Mouse (Mus musculus) forebrain, embryonic 13.5 days (tissue): ENCODE measurements around the gene Ergic1. TPM values are rescaled to one million over a fixed set of nuclear protein-coding genes. Genes with fewer than 3 reads are reported as not detected.

Experiments used
- ATAC-seq: fragments of 200-750 bp; cut with Nextera tagmentation; 2 replicates; pipeline ENCODE4 v1.8.0; 2017
- H3K27ac ChIP-seq: fragments of 300-500 bp; sonication (generic); 2 replicates; pipeline ENCODE4 v1.5.1; 2015; ENCODE audit warnings: inconsistent platforms, mild to moderate bottlenecking, moderate library complexity
- H3K27me3 ChIP-seq: fragments of 300-500 bp; sonication (generic); 2 replicates; pipeline ENCODE4 v1.6.1; 2015; ENCODE audit warnings: mild to moderate bottlenecking, inconsistent platforms
- H3K36me3 ChIP-seq: fragments of 300-500 bp; sonication (generic); 2 replicates; pipeline ENCODE4 v1.6.1; 2015; ENCODE audit warnings: mild to moderate bottlenecking, inconsistent platforms; ENCODE audit not compliant: poor library complexity, severe bottlenecking
- H3K4me1 ChIP-seq: fragments of 300-500 bp; sonication (generic); 2 replicates; pipeline ENCODE4 v1.6.1; 2015; ENCODE audit warnings: inconsistent platforms
- H3K4me2 ChIP-seq: fragments of 300-500 bp; sonication (generic); 2 replicates; pipeline ENCODE4 v1.6.1; 2015; ENCODE audit warnings: inconsistent platforms, mild to moderate bottlenecking, moderate library complexity
- H3K4me3 ChIP-seq: fragments of 300-500 bp; sonication (generic); 2 replicates; pipeline ENCODE4 v1.5.1; 2015; ENCODE audit warnings: mild to moderate bottlenecking, inconsistent platforms
- H3K9ac ChIP-seq: fragments of 300-500 bp; sonication (generic); 2 replicates; pipeline ENCODE4 v1.6.1; 2015; ENCODE audit warnings: mild to moderate bottlenecking, inconsistent platforms
- H3K9me3 ChIP-seq: fragments of 300-500 bp; sonication (generic); replicated peaks from 2 replicates; pipeline ENCODE4 v1.6.1; 2016; ENCODE audit warnings: inconsistent platforms
- WGBS: fragments of 180-500 bp; shearing (Covaris S2); methylation state at CpG from one replicate; pipeline ENCODE4 v1.1.7; 2015; 5-methylcytosine and 5-hydroxymethylcytosine counted together
- polyA plus RNA-seq: library from polyadenylated mRNA; unstranded; fragments of >200 nt; fragmentation: Nextera tagmentation; extraction: Ambion mirVana; gene quantifications from 2 replicates; pipeline ENCODE4 v1.2.1, GENCODE M21; 2015

Ergic1 gene
- polyA plus RNA-seq, 1 experiment from 2014 or later: 95.9 TPM

- no peaks in the 10 kb centered on the region for H3K4me1 ChIP-seq
- H3K4me3 ChIP-seq: no peak overlapping the region
- no peak for ATAC-seq
- H3K9ac ChIP-seq: no peak overlapping the region
- 90% methylated on average over 10 of the region's 10 CpGs for WGBS
- no peaks in the 10 kb centered on the region for H3K9me3 ChIP-seq
- H3K27ac ChIP-seq: no peak overlapping the region
- H3K36me3 ChIP-seq: peaks cover 89% of the 10 kb centered on the region
- H3K4me2 ChIP-seq: no peak overlapping the region
- H3K27me3 ChIP-seq: no peaks in the 10 kb centered on the region
Measured at GRCm38 (mm10) chr17:26624999-26625398, 63.7 kb downstream of the Ergic1 start.

- Histone ChIP-seq H3K27ac (no peak overlapping the region), H3K4me2 (no peak overlapping the region), H3K4me3 (no peak overlapping the region), H3K9ac (no peak overlapping the region), H3K27me3 (no peaks in the 10 kb centered on the region), H3K36me3 (peaks cover 90% of the 10 kb centered on the region), H3K9me3 (no peaks in the 10 kb centered on the region), H3K4me1 (no peaks in the 10 kb centered on the region)
- no peak for ATAC-seq
- 92% methylated on average over 2 of the region's 2 CpGs for WGBS
Measured at GRCm38 (mm10) chr17:26625521-26626010, 64.3 kb downstream of the Ergic1 start.

GRCm38 (mm10) chr17:26628479-26628878 lies 67.2 kb downstream of the Ergic1 start:
- 91% methylated on average over 6 of the region's 6 CpGs for WGBS
- Histone ChIP-seq H3K27ac (no peak overlapping the region), H3K9ac (no peak overlapping the region), H3K27me3 (no peaks in the 10 kb centered on the region), H3K9me3 (no peaks in the 10 kb centered on the region), H3K4me2 (no peak overlapping the region), H3K36me3 (peaks cover 98% of the 10 kb centered on the region), H3K4me1 (no peaks in the 10 kb centered on the region), H3K4me3 (no peak overlapping the region)
- no peak for ATAC-seq

- Histone ChIP-seq H3K9me3 (no peaks in the 10 kb centered on the region), H3K4me2 (no peak overlapping the region), H3K9ac (no peak overlapping the region), H3K27me3 (no peaks in the 10 kb centered on the region), H3K36me3 (peaks cover 98% of the 10 kb centered on the region), H3K27ac (no peak overlapping the region), H3K4me3 (no peak overlapping the region), H3K4me1 (no peaks in the 10 kb centered on the region)
- ATAC-seq: no peak
- 99% methylated on average over 3 of the region's 3 CpGs for WGBS
Measured at GRCm38 (mm10) chr17:26628936-26629335, 67.6 kb downstream of the Ergic1 start.

GRCm38 (mm10) chr17:26631811-26632327 lies 70.6 kb downstream of the Ergic1 start:
- Histone ChIP-seq H3K9ac (no peak overlapping the region), H3K36me3 (peaks cover 98% of the 10 kb centered on the region), H3K9me3 (no peaks in the 10 kb centered on the region), H3K4me3 (no peak overlapping the region), H3K27me3 (no peaks in the 10 kb centered on the region), H3K4me2 (no peak overlapping the region), H3K27ac (no peak overlapping the region), H3K4me1 (no peaks in the 10 kb centered on the region)
- ATAC-seq: no peak
- WGBS: 87% methylated on average over 8 of the region's 8 CpGs

GRCm38 (mm10) chr17:26633186-26633585 lies 71.9 kb downstream of the Ergic1 start:
- Histone ChIP-seq H3K4me2 (no peak overlapping the region), H3K4me3 (no peak overlapping the region), H3K27ac (no peak overlapping the region), H3K27me3 (no peaks in the 10 kb centered on the region), H3K4me1 (no peaks in the 10 kb centered on the region), H3K9ac (no peak overlapping the region), H3K9me3 (no peaks in the 10 kb centered on the region), H3K36me3 (peaks cover 86% of the 10 kb centered on the region)
- ATAC-seq: no peak
- 90% methylated on average over 9 of the region's 9 CpGs for WGBS

- Histone ChIP-seq H3K4me1 (no peaks in the 10 kb centered on the region), H3K9ac (no peak overlapping the region), H3K4me2 (no peak overlapping the region), H3K27ac (no peak overlapping the region), H3K4me3 (no peak overlapping the region), H3K36me3 (peaks cover 85% of the 10 kb centered on the region), H3K27me3 (no peaks in the 10 kb centered on the region), H3K9me3 (no peaks in the 10 kb centered on the region)
- ATAC-seq: no peak
- WGBS: 96% methylated on average over 9 of the region's 9 CpGs
Measured at GRCm38 (mm10) chr17:26633926-26634325, 72.6 kb downstream of the Ergic1 start.

- Histone ChIP-seq H3K27me3 (no peaks in the 10 kb centered on the region), H3K27ac (no peak overlapping the region), H3K9me3 (no peaks in the 10 kb centered on the region), H3K4me1 (no peaks in the 10 kb centered on the region), H3K4me3 (no peak overlapping the region), H3K9ac (no peak overlapping the region), H3K36me3 (peaks cover 85% of the 10 kb centered on the region), H3K4me2 (no peak overlapping the region)
- no peak for ATAC-seq
- 93% methylated on average over 7 of the region's 7 CpGs for WGBS
Measured at GRCm38 (mm10) chr17:26634539-26634938, 73.2 kb downstream of the Ergic1 start.

- Histone ChIP-seq H3K4me1 (no peaks in the 10 kb centered on the region), H3K27ac (no peak overlapping the region), H3K4me3 (no peak overlapping the region), H3K36me3 (peaks cover 85% of the 10 kb centered on the region), H3K9me3 (no peaks in the 10 kb centered on the region), H3K27me3 (no peaks in the 10 kb centered on the region), H3K4me2 (no peak overlapping the region), H3K9ac (no peak overlapping the region)
- no peak for ATAC-seq
- WGBS: 85% methylated on average over 7 of the region's 7 CpGs
Measured at GRCm38 (mm10) chr17:26635951-26636350, 74.7 kb downstream of the Ergic1 start.

GRCm38 (mm10) chr17:26637851-26638250 lies 76.6 kb downstream of the Ergic1 start:
- Histone ChIP-seq H3K4me1 (no peaks in the 10 kb centered on the region), H3K27ac (no peak overlapping the region), H3K9ac (no peak overlapping the region), H3K27me3 (no peaks in the 10 kb centered on the region), H3K4me2 (no peak overlapping the region), H3K9me3 (no peaks in the 10 kb centered on the region), H3K4me3 (no peak overlapping the region), H3K36me3 (peaks cover 86% of the 10 kb centered on the region)
- 86% methylated on average over 4 of the region's 4 CpGs for WGBS
- no peak for ATAC-seq

- Histone ChIP-seq H3K9me3 (no peaks in the 10 kb centered on the region), H3K27ac (no peak overlapping the region; the same call in 1 of the 2 replicates), H3K9ac (no peak overlapping the region), H3K4me2 (no peak overlapping the region), H3K27me3 (no peaks in the 10 kb centered on the region), H3K36me3 (peaks cover 86% of the 10 kb centered on the region), H3K4me1 (no peaks in the 10 kb centered on the region), H3K4me3 (no peak overlapping the region)
- peak; percentile 55; the same call in 1 of the 2 replicates for ATAC-seq
- WGBS: 27% methylated on average over 7 of the region's 7 CpGs
Measured at GRCm38 (mm10) chr17:26638655-26639054, 77.4 kb downstream of the Ergic1 start.

- no peak overlapping the region for H3K9ac ChIP-seq
- no peak overlapping the region for H3K4me2 ChIP-seq
- H3K27me3 ChIP-seq: no peaks in the 10 kb centered on the region
- H3K36me3 ChIP-seq: peaks cover 86% of the 10 kb centered on the region
- no peak for ATAC-seq
- no peak overlapping the region for H3K4me3 ChIP-seq
- H3K4me1 ChIP-seq: peaks cover 8% of the 10 kb centered on the region
- H3K27ac ChIP-seq: no peak overlapping the region
- 87% methylated on average over 2 of the region's 2 CpGs for WGBS
- no peaks in the 10 kb centered on the region for H3K9me3 ChIP-seq
Measured at GRCm38 (mm10) chr17:26639791-26640190, 78.5 kb downstream of the Ergic1 start.

- no peak overlapping the region for H3K4me2 ChIP-seq
- H3K9me3 ChIP-seq: no peaks in the 10 kb centered on the region
- H3K27ac ChIP-seq: no peak overlapping the region
- 93% methylated on average over 3 of the region's 3 CpGs for WGBS
- H3K4me1 ChIP-seq: peaks cover 13% of the 10 kb centered on the region
- H3K9ac ChIP-seq: no peak overlapping the region
- no peak overlapping the region for H3K4me3 ChIP-seq
- H3K36me3 ChIP-seq: peaks cover 86% of the 10 kb centered on the region
- no peaks in the 10 kb centered on the region for H3K27me3 ChIP-seq
- ATAC-seq: no peak
Measured at GRCm38 (mm10) chr17:26640286-26640740, 79.0 kb downstream of the Ergic1 start.
